Mouse (Mus musculus) forebrain, embryonic 16.5 days (tissue): Measurements from ENCODE around the gene Samd4. TPM values are rescaled to one million over a fixed set of nuclear protein-coding genes. Genes with fewer than 3 reads are reported as not detected.

Source experiments
- ATAC-seq: fragments of 200-750 bp; cut with Nextera tagmentation; 2 replicates; pipeline ENCODE4 v1.8.0; 2017; ENCODE audit warnings: mild to moderate bottlenecking, moderate library complexity
- H3K27ac ChIP-seq: fragments of 300-500 bp; sonication (generic); 2 replicates; pipeline ENCODE4 v1.5.1; 2014; ENCODE audit warnings: low read length, control low read depth
- H3K27me3 ChIP-seq: fragments of 300-500 bp; sonication (generic); replicated peaks from 2 replicates; pipeline ENCODE4 v1.6.1; 2014; ENCODE audit warnings: low read length; ENCODE audit not compliant: control insufficient read depth, insufficient read depth
- H3K36me3 ChIP-seq: fragments of 300-500 bp; sonication (generic); 2 replicates; pipeline ENCODE4 v1.6.1; 2014; ENCODE audit not compliant: control insufficient read depth, insufficient read depth
- H3K4me1 ChIP-seq: fragments of 300-500 bp; sonication (generic); replicated peaks from 2 replicates; pipeline ENCODE4 v1.6.1; 2014; ENCODE audit warnings: low read length; ENCODE audit not compliant: control insufficient read depth, insufficient read depth
- H3K4me2 ChIP-seq: fragments of 300-500 bp; sonication (generic); 2 replicates; pipeline ENCODE4 v1.6.1; 2014; ENCODE audit warnings: mild to moderate bottlenecking, low read length, control low read depth
- H3K4me3 ChIP-seq: fragments of 300-500 bp; sonication (generic); replicated peaks from 2 replicates; pipeline ENCODE4 v1.5.1; 2014; ENCODE audit warnings: mild to moderate bottlenecking, low read length, control low read depth
- H3K9ac ChIP-seq: fragments of 300-500 bp; sonication (generic); replicated peaks from 2 replicates; pipeline ENCODE4 v1.6.1; 2014; ENCODE audit warnings: low read depth, low read length, control low read depth
- H3K9me3 ChIP-seq: fragments of 300-500 bp; sonication (generic); 2 replicates; pipeline ENCODE4 v1.6.1; 2016; ENCODE audit warnings: low read length; ENCODE audit not compliant: control insufficient read depth
- whole genome bisulfite sequencing: fragments of 180-500 bp; shearing (Covaris S2); extraction: QIAGEN DNeasy Blood & Tissue Kit; methylation state at CpG from one replicate; pipeline ENCODE4 v1.1.7; 2014; 5-methylcytosine and 5-hydroxymethylcytosine counted together
- polyA plus RNA-seq: library from polyadenylated mRNA; unstranded; fragments of >200 nt; fragmentation: Nextera tagmentation; extraction: Ambion mirVana; gene quantifications from 2 replicates; pipeline ENCODE4 v1.2.1, GENCODE M21; 2015

Samd4 gene
- polyA plus RNA-seq, 1 experiment from 2014 or later: 6.6 TPM

- no peaks in the 10 kb centered on the region for H3K27me3 ChIP-seq
- 85% methylated on average over 3 of the region's 3 CpGs for WGBS
- H3K4me2 ChIP-seq: no peak overlapping the region
- H3K4me1 ChIP-seq: peaks cover 16% of the 10 kb centered on the region
- H3K36me3 ChIP-seq: no peaks in the 10 kb centered on the region
- no peak overlapping the region for H3K4me3 ChIP-seq
- ATAC-seq: no peak
- H3K9ac ChIP-seq: no peak overlapping the region
- H3K9me3 ChIP-seq: no peaks in the 10 kb centered on the region
- no peak overlapping the region for H3K27ac ChIP-seq
These were observed 61.8 kb downstream of the Samd4 start for GRCm38 (mm10) chr14:46944411-46944810.

- peak overlapping the region; percentile 28; the same call in 1 of the 2 replicates for H3K4me2 ChIP-seq
- H3K9ac ChIP-seq: no peak overlapping the region
- H3K4me1 ChIP-seq: peaks cover 16% of the 10 kb centered on the region
- H3K27me3 ChIP-seq: no peaks in the 10 kb centered on the region
- ATAC-seq: peak; percentile 70
- WGBS: 28% methylated on average over 10 of the region's 10 CpGs
- no peak overlapping the region for H3K27ac ChIP-seq
- H3K36me3 ChIP-seq: no peaks in the 10 kb centered on the region
- H3K4me3 ChIP-seq: no peak overlapping the region
- no peaks in the 10 kb centered on the region for H3K9me3 ChIP-seq
These were observed 63.3 kb downstream of the Samd4 start for GRCm38 (mm10) chr14:46945903-46946490.

- peaks cover 7% of the 10 kb centered on the region for H3K4me1 ChIP-seq
- H3K36me3 ChIP-seq: no peaks in the 10 kb centered on the region
- no peak overlapping the region for H3K27ac ChIP-seq
- H3K27me3 ChIP-seq: no peaks in the 10 kb centered on the region
- H3K9me3 ChIP-seq: no peaks in the 10 kb centered on the region
- H3K9ac ChIP-seq: no peak overlapping the region
- WGBS: 83% methylated on average over 3 of the region's 3 CpGs
- H3K4me2 ChIP-seq: no peak overlapping the region
- no peak for ATAC-seq
- no peak overlapping the region for H3K4me3 ChIP-seq
These were observed 65.0 kb downstream of the Samd4 start for GRCm38 (mm10) chr14:46947644-46948043.

- no peak for ATAC-seq
These were observed 68.1 kb downstream of the Samd4 start for GRCm38 (mm10) chr14:46950527-46951384.

GRCm38 (mm10) chr14:46952264-46952663 lies 69.6 kb downstream of the Samd4 start:
- Histone ChIP-seq H3K36me3 (no peaks in the 10 kb centered on the region), H3K4me2 (no peak overlapping the region), H3K27me3 (no peaks in the 10 kb centered on the region), H3K9ac (no peak overlapping the region), H3K9me3 (no peaks in the 10 kb centered on the region), H3K4me1 (no peaks in the 10 kb centered on the region), H3K27ac (no peak overlapping the region), H3K4me3 (no peak overlapping the region)
- 87% methylated on average over 2 of the region's 2 CpGs for WGBS
- no peak for ATAC-seq

More at GRCm38 (mm10) chr14:46950527-46951384, 68.1 kb downstream of the Samd4 start:
- Histone ChIP-seq H3K36me3 (no peaks in the 10 kb centered on the region), H3K9me3 (no peaks in the 10 kb centered on the region), H3K4me1 (peaks cover 6% of the 10 kb centered on the region), H3K4me2 (no peak overlapping the region), H3K4me3 (no peak overlapping the region), H3K9ac (no peak overlapping the region), H3K27me3 (no peaks in the 10 kb centered on the region), H3K27ac (no peak overlapping the region)
- 76% methylated on average over 11 of the region's 11 CpGs for WGBS

GRCm38 (mm10) chr14:46955109-46955508 lies 72.5 kb downstream of the Samd4 start:
- H3K4me2 ChIP-seq: no peak overlapping the region
- no peaks in the 10 kb centered on the region for H3K36me3 ChIP-seq
- no peaks in the 10 kb centered on the region for H3K27me3 ChIP-seq
- H3K4me1 ChIP-seq: no peaks in the 10 kb centered on the region
- 67% methylated on average over 2 of the region's 2 CpGs for WGBS
- no peak overlapping the region for H3K27ac ChIP-seq
- no peak overlapping the region for H3K9ac ChIP-seq
- H3K9me3 ChIP-seq: no peaks in the 10 kb centered on the region
- no peak overlapping the region for H3K4me3 ChIP-seq
- ATAC-seq: no peak

- Histone ChIP-seq H3K9ac (no peak overlapping the region), H3K9me3 (no peaks in the 10 kb centered on the region), H3K4me1 (no peaks in the 10 kb centered on the region), H3K4me3 (no peak overlapping the region), H3K4me2 (no peak overlapping the region), H3K27ac (no peak overlapping the region), H3K27me3 (no peaks in the 10 kb centered on the region), H3K36me3 (no peaks in the 10 kb centered on the region)
- ATAC-seq: no peak
- WGBS: 41% methylated on average over 9 of the region's 9 CpGs
These were observed 73.0 kb downstream of the Samd4 start for GRCm38 (mm10) chr14:46955574-46956043.

- Histone ChIP-seq H3K36me3 (no peaks in the 10 kb centered on the region), H3K27me3 (no peaks in the 10 kb centered on the region), H3K4me1 (no peaks in the 10 kb centered on the region), H3K9me3 (no peaks in the 10 kb centered on the region), H3K4me3 (no peak overlapping the region), H3K27ac (no peak overlapping the region), H3K4me2 (no peak overlapping the region), H3K9ac (no peak overlapping the region)
- WGBS: 49% methylated on average over 7 of the region's 7 CpGs
- ATAC-seq: no peak
These were observed 73.5 kb downstream of the Samd4 start for GRCm38 (mm10) chr14:46956121-46956520.

- Histone ChIP-seq H3K36me3 (no peaks in the 10 kb centered on the region), H3K4me2 (no peak overlapping the region), H3K4me3 (no peak overlapping the region), H3K9ac (no peak overlapping the region), H3K27ac (no peak overlapping the region), H3K27me3 (no peaks in the 10 kb centered on the region), H3K4me1 (no peaks in the 10 kb centered on the region), H3K9me3 (no peaks in the 10 kb centered on the region)
- WGBS: 72% methylated on average over 7 of the region's 7 CpGs
- no peak for ATAC-seq
These were observed 76.6 kb downstream of the Samd4 start for GRCm38 (mm10) chr14:46959166-46959721.
